Mouse (Mus musculus) kidney, postnatal 0 days (tissue): ENCODE results near the gene Ddx31. TPM values are rescaled to one million over a fixed set of nuclear protein-coding genes. Genes with fewer than 3 reads are reported as not detected.

Source experiments
- ATAC-seq: fragments of 200-750 bp; cut with Nextera tagmentation; replicated peaks from 2 replicates; pipeline ENCODE4 v1.8.0; 2017; ENCODE audit warnings: low read depth, moderate number of reproducible peaks, moderate TSS enrichment, moderate library complexity; ENCODE audit not compliant: low FRiP score
- DNase-seq: peaks from one replicate; pipeline ENCODE4 v3.0.0-alpha.2; 2016; ENCODE audit warnings: low spot score
- H3K27ac ChIP-seq: fragments of 300-500 bp; sonication (generic); 2 replicates; pipeline ENCODE4 v1.5.1; 2014; ENCODE audit warnings: mild to moderate bottlenecking
- H3K27me3 ChIP-seq: fragments of 300-500 bp; sonication (generic); 2 replicates; pipeline ENCODE4 v1.6.1; 2014; ENCODE audit warnings: low read length, mixed read lengths; ENCODE audit not compliant: insufficient read depth
- H3K36me3 ChIP-seq: fragments of 300-500 bp; sonication (generic); 2 replicates; pipeline ENCODE4 v1.6.1; 2014; ENCODE audit warnings: low read length, mixed read lengths; ENCODE audit not compliant: insufficient read depth
- H3K4me1 ChIP-seq: fragments of 300-500 bp; sonication (generic); replicated peaks from 2 replicates; pipeline ENCODE4 v1.6.1; 2014; ENCODE audit warnings: antibody characterized with exemption, low read length, mixed read lengths; ENCODE audit not compliant: insufficient read depth
- H3K4me2 ChIP-seq: fragments of 300-500 bp; sonication (generic); 2 replicates; pipeline ENCODE4 v1.6.1; 2014; ENCODE audit warnings: mild to moderate bottlenecking, low read length, moderate library complexity, mixed read lengths
- H3K4me3 ChIP-seq: fragments of 300-500 bp; sonication (generic); replicated peaks from 2 replicates; pipeline ENCODE4 v1.5.1; 2014; ENCODE audit warnings: low read depth, low read length
- H3K9ac ChIP-seq: fragments of 300-500 bp; sonication (generic); 2 replicates; pipeline ENCODE4 v1.6.1; 2014; ENCODE audit warnings: low read depth, low read length
- H3K9me3 ChIP-seq: fragments of 300-500 bp; sonication (generic); replicated peaks from 2 replicates; pipeline ENCODE4 v1.6.1; 2016; ENCODE audit warnings: low read length, inconsistent platforms, mixed read lengths
- CTCF ChIP-seq: IDR thresholded peaks from 2 replicates; pipeline ENCODE4 v1.5.1; 2016; ENCODE audit warnings: antibody characterized with exemption, low read depth, mild to moderate bottlenecking, moderate library complexity
- WGBS: fragments of 180-500 bp; shearing (Covaris S2); extraction: QIAGEN DNeasy Blood & Tissue Kit; methylation state at CpG from one replicate; pipeline ENCODE4 v1.1.7; 2014; 5-methylcytosine and 5-hydroxymethylcytosine counted together
- polyA plus RNA-seq: library from polyadenylated mRNA; unstranded; fragments of >200 nt; fragmentation: Nextera tagmentation; extraction: Ambion mirVana; gene quantifications from 2 replicates; pipeline ENCODE4 v1.2.1, GENCODE M21; 2015

The Ddx31 gene
- polyA plus RNA-seq, 1 experiment from 2014 or later, result 8.7 TPM

GRCm38 (mm10) chr2:28882826-28883485 is 42.8 kb downstream of the Ddx31 start:
- peaks cover 25% of the 10 kb centered on the region; the same call in 1 of the 2 replicates for H3K36me3 ChIP-seq
- no peak for TF ChIP-seq CTCF
- H3K4me3 ChIP-seq, result no peak overlapping the region
- H3K27me3 ChIP-seq, result no peaks in the 10 kb centered on the region
- WGBS, result 70% methylated on average over 6 of the region's 6 CpGs
- no peaks in the 10 kb centered on the region for H3K4me1 ChIP-seq
- ATAC-seq, result no peak
- DNase-seq, result no peak
- no peak overlapping the region for H3K9ac ChIP-seq
- no peaks in the 10 kb centered on the region for H3K9me3 ChIP-seq
- H3K4me2 ChIP-seq, result no peak overlapping the region
- H3K27ac ChIP-seq, result no peak overlapping the region

- Histone ChIP-seq H3K9ac (no peak overlapping the region), H3K4me1 (no peaks in the 10 kb centered on the region), H3K27me3 (no peaks in the 10 kb centered on the region), H3K4me2 (no peak overlapping the region), H3K36me3 (peaks cover 35% of the 10 kb centered on the region), H3K9me3 (no peaks in the 10 kb centered on the region), H3K27ac (no peak overlapping the region), H3K4me3 (no peak overlapping the region)
- WGBS, result 73% methylated on average over 4 of the region's 4 CpGs
- DNase-seq (no peak), ATAC-seq (no peak)
- TF ChIP-seq CTCF, result no peak
Observed at GRCm38 (mm10) chr2:28884914-28885313, 44.7 kb downstream of the Ddx31 start.

- no peak for TF ChIP-seq CTCF
- no peaks in the 10 kb centered on the region for H3K9me3 ChIP-seq
- 43% methylated on average over 1 of the region's 1 CpGs for WGBS
- no peak for ATAC-seq
- no peaks in the 10 kb centered on the region for H3K4me1 ChIP-seq
- no peak overlapping the region for H3K9ac ChIP-seq
- H3K4me3 ChIP-seq, result no peak overlapping the region
- DNase-seq, result no peak
- H3K4me2 ChIP-seq, result no peak overlapping the region
- H3K27ac ChIP-seq, result no peak overlapping the region
- H3K36me3 ChIP-seq, result peaks cover 30% of the 10 kb centered on the region
- no peaks in the 10 kb centered on the region for H3K27me3 ChIP-seq
Observed at GRCm38 (mm10) chr2:28892796-28893195, 52.6 kb downstream of the Ddx31 start.

GRCm38 (mm10) chr2:28893526-28893925 is 53.3 kb downstream of the Ddx31 start:
- TF ChIP-seq CTCF, result no peak
- DNase-seq (no peak), ATAC-seq (no peak)
- no peaks in the 10 kb centered on the region for H3K4me1 ChIP-seq
- H3K27me3 ChIP-seq, result no peaks in the 10 kb centered on the region
- peaks cover 27% of the 10 kb centered on the region for H3K36me3 ChIP-seq
- H3K9me3 ChIP-seq, result no peaks in the 10 kb centered on the region
- WGBS, result 68% methylated on average over 6 of the region's 6 CpGs
- no peak overlapping the region for H3K4me2 ChIP-seq
- H3K27ac ChIP-seq, result no peak overlapping the region
- no peak overlapping the region for H3K9ac ChIP-seq
- no peak overlapping the region for H3K4me3 ChIP-seq

GRCm38 (mm10) chr2:28895876-28896275 is 55.7 kb downstream of the Ddx31 start:
- Histone ChIP-seq H3K27ac (no peak overlapping the region), H3K4me2 (no peak overlapping the region), H3K9me3 (no peaks in the 10 kb centered on the region), H3K4me1 (no peaks in the 10 kb centered on the region), H3K4me3 (no peak overlapping the region), H3K9ac (no peak overlapping the region), H3K27me3 (no peaks in the 10 kb centered on the region), H3K36me3 (0 out of 2 replicates have a peak, but pooled peaks cover 29% of the 10 kb centered on the region)
- 77% methylated on average over 7 of the region's 7 CpGs for WGBS
- ATAC-seq (no peak), DNase-seq (no peak)
- no peak for TF ChIP-seq CTCF

GRCm38 (mm10) chr2:28897340-28897899 is 57.2 kb downstream of the Ddx31 start:
- H3K27me3 ChIP-seq, result no peaks in the 10 kb centered on the region
- no peaks in the 10 kb centered on the region for H3K9me3 ChIP-seq
- no peak for TF ChIP-seq CTCF
- WGBS, result 81% methylated on average over 4 of the region's 4 CpGs
- H3K36me3 ChIP-seq, result 0 out of 2 replicates have a peak, but pooled peaks cover 28% of the 10 kb centered on the region
- DNase-seq, result no peak
- H3K27ac ChIP-seq, result no peak overlapping the region
- no peaks in the 10 kb centered on the region for H3K4me1 ChIP-seq
- no peak for ATAC-seq
- no peak overlapping the region for H3K9ac ChIP-seq
- H3K4me2 ChIP-seq, result no peak overlapping the region
- no peak overlapping the region for H3K4me3 ChIP-seq

- TF ChIP-seq CTCF, result no peak
- 94% methylated on average over 8 of the region's 8 CpGs for WGBS
- H3K27ac ChIP-seq, result no peak overlapping the region
- H3K36me3 ChIP-seq, result peaks cover 23% of the 10 kb centered on the region; the same call in 1 of the 2 replicates
- H3K4me1 ChIP-seq, result no peaks in the 10 kb centered on the region
- H3K9me3 ChIP-seq, result no peaks in the 10 kb centered on the region
- no peak for ATAC-seq
- H3K4me2 ChIP-seq, result no peak overlapping the region
- DNase-seq, result no peak
- no peak overlapping the region for H3K9ac ChIP-seq
- H3K4me3 ChIP-seq, result no peak overlapping the region
- no peaks in the 10 kb centered on the region; the same call in 1 of the 2 replicates for H3K27me3 ChIP-seq
Observed at GRCm38 (mm10) chr2:28902291-28902690, 62.1 kb downstream of the Ddx31 start.
